Mouse (Mus musculus): Measurements from ENCODE around the gene Gm48552. TPM values are rescaled to one million over a fixed set of nuclear protein-coding genes. Genes with fewer than 3 reads are reported as not detected.

The Gm48552 gene
- 1 to 10 TPM; 2.8 to 5.4 TPM for total RNA-seq (2021)
- long read RNA-seq, experiment 1, partial matches to known transcripts: 0 of 2 reads
- long read RNA-seq, experiment 1, other reads (novel, unspliced or antisense): 0 of 2 reads
- long read RNA-seq, experiment 2, partial matches to known transcripts: 0 of 1 reads
- long read RNA-seq, experiment 2, other reads (novel, unspliced or antisense): 0 of 1 reads

DNA sequence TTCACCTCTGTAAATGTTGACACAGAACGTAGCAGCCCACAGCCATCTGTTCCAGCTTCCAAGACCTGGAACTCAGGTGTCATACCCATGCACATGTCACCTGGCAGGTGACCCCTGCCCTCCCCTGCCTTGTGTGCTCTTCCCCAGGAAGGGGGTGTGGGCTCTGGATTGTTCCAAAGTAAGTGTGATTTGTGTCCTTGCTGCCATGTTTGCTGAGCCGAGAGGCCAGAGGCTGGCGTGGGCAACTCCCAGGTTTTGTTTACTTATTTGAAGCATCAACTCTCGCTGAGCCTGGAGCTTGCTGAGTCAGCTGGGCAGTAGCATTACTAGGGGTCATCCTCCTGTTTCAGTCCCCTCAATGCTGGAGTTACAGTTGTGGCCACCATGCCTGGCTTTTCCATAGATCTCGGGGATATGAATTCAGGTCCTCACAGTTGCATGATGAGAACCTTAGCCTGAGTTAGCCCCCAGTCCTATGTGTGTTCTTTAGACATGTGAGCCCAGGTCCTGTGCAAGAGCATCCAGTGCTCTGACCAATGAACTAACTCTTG, at the start of gene Gm48552:
TSS of gene Gm48552 (plus strand) at position 501 of the 551 bp plus-strand sequence.
- no peak for DNase-seq (ENCODE audit: low spot score in 2 of 2)

GRCm38 (mm10) chr10:81340551-81341332, 48.1 kb upstream of the Gm48552 start:
- no peak for DNase-seq (ENCODE audit: low spot score in 2 of 2)

- no peak for DNase-seq (ENCODE audit: low spot score in 2 of 2)
Observed at GRCm38 (mm10) chr10:81341333-81341949, 47.4 kb upstream of the Gm48552 start.

DNA sequence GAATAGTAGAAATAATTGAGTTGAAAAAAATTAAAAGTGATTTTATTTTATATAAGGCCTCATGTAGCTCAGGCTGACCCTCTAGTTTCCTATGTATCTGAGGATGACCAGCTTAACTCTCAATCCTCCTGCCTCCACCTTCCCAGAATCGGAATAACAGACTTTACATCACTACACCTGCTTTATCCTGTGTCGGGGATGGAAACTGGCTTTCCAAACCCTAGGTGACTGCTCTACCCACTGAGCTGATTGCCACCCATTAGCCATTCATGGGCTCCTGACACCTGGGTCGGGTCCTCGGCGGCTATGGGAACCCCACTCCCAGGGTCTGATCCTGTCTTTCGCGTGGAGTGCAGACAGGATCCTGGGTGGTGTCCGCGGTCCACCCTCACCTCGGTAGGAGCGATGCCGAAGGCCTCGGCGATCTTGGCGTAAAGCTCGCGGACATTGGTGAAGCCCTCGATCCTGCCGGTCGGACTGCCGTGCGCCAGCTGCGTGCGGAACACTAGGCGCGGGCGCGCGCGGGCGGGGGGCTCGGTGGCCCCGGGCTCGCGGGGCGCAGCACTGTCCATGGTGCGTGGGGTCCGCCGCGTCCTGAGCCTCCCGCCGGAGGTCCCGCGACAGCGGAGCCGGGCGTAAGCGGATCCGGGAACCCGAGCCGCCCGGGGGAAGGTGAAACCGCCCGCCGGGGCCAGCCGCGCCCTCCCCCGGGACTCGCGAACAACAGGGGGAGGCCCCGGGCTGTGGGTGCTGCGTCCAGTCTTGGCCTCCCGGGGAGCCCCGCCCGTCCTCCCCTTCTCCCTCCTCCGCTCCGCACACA, 45.9 kb upstream of the Gm48552 start, which contains the start of gene Gipc3:
TSS of gene Gipc3 (minus strand) at position 581 of the 820 bp plus-strand sequence.
- no peak for DNase-seq (ENCODE audit: low spot score in 2 of 2)

DNA sequence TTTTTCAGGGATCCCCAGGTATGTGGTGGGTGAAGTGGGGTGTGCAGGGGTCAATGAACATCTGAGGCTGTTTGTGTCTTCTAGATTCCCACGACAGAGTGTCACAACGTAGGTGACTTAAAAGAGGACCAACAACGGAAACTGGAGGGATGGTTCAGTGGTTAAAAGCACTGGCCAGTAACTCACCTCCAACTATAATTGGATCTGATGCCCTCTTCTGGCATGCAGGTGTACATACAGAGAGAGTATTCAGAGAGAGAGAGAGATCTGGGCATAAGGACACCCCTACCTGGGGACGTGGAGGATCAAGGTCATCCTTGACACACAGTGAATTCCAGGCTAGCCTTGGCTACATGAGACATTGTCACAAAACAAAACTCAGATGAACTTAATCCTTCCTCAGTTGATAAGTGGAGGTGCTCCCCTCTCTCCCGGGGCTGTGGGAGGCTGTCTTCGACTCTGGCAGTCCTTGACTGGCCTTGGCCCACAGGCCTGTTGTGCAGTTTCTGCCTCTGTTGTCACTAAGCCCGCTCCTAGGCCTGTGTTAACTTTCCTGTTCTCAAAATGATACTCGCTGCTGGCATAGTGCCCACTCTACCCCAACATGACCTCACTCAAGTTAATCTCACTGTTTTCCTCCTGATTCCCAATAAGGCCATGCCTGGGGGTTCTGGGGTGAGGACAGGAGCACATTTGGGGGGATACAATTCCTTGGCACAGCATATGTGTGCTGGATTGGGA, 44.2 kb upstream of the Gm48552 start:
- DNase-seq (ENCODE audit: low spot score in 2 of 2): no peak

- DNase-seq (ENCODE audit: low spot score in 2 of 2): no peak
Observed at GRCm38 (mm10) chr10:81345162-81345534, 43.7 kb upstream of the Gm48552 start.

DNA sequence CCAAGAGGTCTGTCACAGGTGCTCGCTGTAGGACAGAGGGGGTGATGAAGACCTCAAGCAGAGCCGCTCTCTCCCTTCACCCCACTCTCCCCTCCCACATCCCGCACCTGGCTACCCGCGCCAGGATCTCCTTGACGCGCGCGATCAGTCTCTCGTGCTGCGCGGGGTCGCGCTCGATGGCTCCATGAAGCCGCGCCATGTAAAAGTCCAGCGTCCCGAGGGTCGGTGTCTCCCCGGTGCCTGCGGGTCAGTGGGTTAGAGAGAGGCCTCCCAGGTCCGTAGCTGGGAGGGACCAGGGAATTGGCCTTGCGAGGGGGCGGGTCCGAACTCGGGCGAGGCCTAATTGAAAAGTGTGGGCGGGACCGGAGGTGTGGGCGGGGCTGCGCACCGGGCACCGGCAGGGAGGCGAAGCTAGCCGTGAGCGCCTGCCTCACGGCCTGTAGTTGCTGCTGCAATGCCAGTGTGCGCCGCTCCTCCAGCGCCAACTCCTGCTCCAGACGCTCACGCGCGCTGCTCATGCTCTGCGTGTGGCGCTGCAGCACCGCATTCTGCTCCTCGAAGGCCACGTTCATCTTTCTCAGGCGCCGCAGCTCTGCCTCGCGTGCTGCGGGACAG, 42.2 kb upstream of the Gm48552 start:
- DNase-seq (ENCODE audit: low spot score in 2 of 2): no peak

- DNase-seq (ENCODE audit: low spot score in 2 of 2): no peak
Observed at GRCm38 (mm10) chr10:81349146-81349545, 39.7 kb upstream of the Gm48552 start.

- DNase-seq (ENCODE audit: low spot score in 2 of 2): no peak
Observed at GRCm38 (mm10) chr10:81349961-81350350, 38.8 kb upstream of the Gm48552 start.

DNA sequence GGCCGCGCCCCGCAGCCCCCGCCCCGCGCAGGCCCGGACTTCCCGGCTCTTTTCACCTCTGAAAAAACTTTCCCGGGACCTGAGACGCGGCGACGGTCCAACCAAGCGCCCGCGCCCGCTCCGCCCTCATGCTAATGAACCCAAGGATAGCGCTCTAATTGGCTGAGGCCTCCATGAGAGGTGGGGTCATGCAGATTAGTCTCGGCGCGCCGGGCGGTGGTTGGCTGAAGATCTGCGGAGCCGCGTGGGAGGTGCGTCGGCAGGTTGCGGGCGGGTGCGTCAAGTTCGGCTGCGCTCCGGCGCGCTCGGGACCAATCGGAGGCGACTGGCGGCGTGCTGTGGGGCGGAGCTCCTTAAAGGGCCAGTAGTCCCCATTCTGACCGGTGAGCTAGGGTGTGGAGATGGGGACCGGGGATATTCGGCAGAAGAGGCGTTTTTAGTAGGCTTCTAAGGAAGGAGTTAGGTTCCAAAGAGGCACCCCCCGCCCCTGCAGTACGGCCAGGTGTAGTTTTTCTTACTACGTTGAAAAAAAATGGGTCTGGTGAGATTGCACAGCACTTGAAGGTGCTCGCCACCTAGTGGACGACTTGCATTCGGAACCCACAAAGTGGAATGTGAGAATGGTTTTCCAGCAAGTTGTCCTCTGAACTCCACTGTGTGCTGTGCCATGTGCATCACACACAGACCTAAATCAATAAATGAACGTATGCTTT, 38.3 kb upstream of the Gm48552 start, which contains the start of gene Hmg20b:
TSS of gene Hmg20b (minus strand) at position 130 of the 713 bp plus-strand sequence.
- peak; percentile 99 for DNase-seq (ENCODE audit: low spot score in 2 of 2)

- DNase-seq (ENCODE audit: low spot score in 2 of 2): no peak
Observed at GRCm38 (mm10) chr10:81351678-81352291, 37.0 kb upstream of the Gm48552 start.

- DNase-seq (ENCODE audit: low spot score in 2 of 2): no peak
Observed at GRCm38 (mm10) chr10:81354738-81355477, 33.9 kb upstream of the Gm48552 start.

DNA sequence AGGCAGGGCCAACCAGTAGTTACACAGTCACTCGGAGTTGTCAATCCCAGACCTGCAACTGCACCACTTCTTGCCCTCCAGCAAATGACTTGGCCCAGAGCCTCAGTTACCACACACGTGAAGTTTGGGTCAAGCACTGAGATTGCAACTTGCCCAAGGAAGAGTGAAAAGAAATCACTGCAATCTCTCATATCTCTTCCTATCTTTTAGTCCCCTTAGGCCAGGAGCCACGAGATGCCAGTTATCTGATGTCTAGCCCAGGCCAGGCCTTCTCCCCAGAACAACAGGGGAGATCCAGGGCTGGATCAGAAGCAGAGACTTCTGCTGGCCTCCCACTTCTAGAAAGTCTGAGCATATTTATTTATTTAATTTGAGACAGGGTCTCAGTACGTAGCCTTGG, 33.3 kb upstream of the Gm48552 start:
- DNase-seq (ENCODE audit: low spot score in 2 of 2): no peak

- DNase-seq (ENCODE audit: low spot score in 2 of 2): no peak
Observed at GRCm38 (mm10) chr10:81356352-81356990, 32.3 kb upstream of the Gm48552 start.

DNA sequence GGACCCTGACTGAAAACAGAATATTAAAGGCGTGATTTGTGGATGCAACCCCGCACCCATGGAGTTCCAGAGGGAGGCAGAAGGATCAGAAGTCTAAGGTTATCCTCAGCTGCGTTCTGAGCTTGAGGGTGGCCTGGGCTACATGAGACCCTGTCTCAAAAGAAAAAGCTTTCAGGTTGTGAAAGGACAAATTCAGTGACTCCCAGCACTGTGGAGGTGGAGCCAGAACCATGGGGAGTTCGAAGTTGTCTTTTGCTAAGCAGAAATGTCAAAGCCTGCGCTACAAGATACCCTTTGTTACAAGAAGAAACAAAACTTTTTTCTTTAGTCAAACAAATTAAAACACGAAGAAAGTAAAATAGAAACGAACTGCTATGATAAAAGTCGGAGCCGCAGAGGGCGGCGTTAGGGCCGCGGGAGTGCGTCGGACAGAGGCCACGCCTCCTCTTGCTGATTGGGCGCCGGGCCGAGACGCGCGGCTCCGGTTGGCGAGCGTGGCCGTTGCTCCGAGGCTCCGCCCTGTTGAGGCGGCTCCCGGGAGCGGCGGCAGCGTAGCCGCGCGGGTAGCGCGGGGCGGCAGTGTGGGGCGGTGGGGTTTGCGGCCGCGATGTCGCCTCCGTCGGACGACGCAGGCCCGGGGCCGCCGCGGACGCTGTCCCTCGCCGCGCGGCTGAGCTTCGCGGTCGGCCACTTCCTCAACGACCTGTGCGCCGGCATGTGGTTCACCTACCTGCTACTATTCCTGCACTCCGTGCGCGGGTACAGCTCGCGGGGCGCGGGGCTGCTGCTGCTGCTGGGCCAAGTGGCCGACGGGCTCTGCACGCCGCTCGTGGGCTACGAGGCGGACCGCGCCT, 31.6 kb upstream of the Gm48552 start, which contains the start of gene Mfsd12:
TSS of gene Mfsd12 (plus strand) at position 501 of the 854 bp plus-strand sequence.
- peak; percentile 89 to 94 for DNase-seq (ENCODE audit: low spot score in 2 of 2)

DNA sequence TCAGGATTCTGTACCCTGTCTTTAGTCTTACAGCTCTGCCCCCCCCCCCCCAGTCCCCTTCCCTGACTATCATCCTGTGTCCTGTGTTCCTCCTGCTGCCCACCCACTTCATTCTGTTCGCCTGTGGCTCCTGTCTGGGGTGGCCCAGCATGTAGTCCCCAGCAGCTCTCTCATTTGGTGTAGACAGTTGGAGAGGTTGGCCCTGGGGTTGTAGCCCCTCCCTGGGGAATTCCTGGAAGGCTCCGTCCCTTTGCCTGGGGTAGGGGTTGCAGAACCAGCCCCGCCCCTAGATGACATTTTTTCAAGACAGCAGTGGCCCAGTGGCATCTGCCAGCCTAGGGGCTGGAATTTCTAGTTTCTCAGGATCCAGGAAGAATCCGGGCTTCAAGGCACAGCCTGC, 30.6 kb upstream of the Gm48552 start:
- DNase-seq (ENCODE audit: low spot score in 2 of 2): no peak
